Mouse (Mus musculus) liver, postnatal 0 days (tissue): ENCODE results near the gene Ift27. TPM values are rescaled to one million over a fixed set of nuclear protein-coding genes. Genes with fewer than 3 reads are reported as not detected.

ENCODE experiments used
- ATAC-seq: fragments of 200-750 bp; cut with Nextera tagmentation; 2 replicates; pipeline ENCODE4 v1.8.0; 2017; ENCODE audit warnings: mild to moderate bottlenecking, moderate library complexity
- DNase-seq: peaks from one replicate; pipeline ENCODE4 v3.0.0-alpha.2; 2016
- H3K27ac ChIP-seq: fragments of 300-500 bp; sonication (generic); 2 replicates; pipeline ENCODE4 v1.5.1; 2014; ENCODE audit warnings: antibody characterized with exemption, moderate library complexity, mild to moderate bottlenecking, low read depth
- H3K27me3 ChIP-seq: fragments of 300-500 bp; sonication (generic); 2 replicates; pipeline ENCODE4 v1.6.1; 2014; ENCODE audit warnings: low read length, control low read depth, mixed read lengths; ENCODE audit not compliant: insufficient read depth
- H3K36me3 ChIP-seq: fragments of 300-500 bp; sonication (generic); replicated peaks from 2 replicates; pipeline ENCODE4 v1.6.1; 2014; ENCODE audit warnings: mild to moderate bottlenecking, control low read depth, low read length, moderate library complexity, mixed read lengths; ENCODE audit not compliant: insufficient read depth
- H3K4me1 ChIP-seq: fragments of 300-500 bp; sonication (generic); 2 replicates; pipeline ENCODE4 v1.6.1; 2014; ENCODE audit warnings: antibody characterized with exemption, mild to moderate bottlenecking, control low read depth; ENCODE audit not compliant: insufficient read depth
- H3K4me2 ChIP-seq: fragments of 300-500 bp; sonication (generic); 2 replicates; pipeline ENCODE4 v1.6.1; 2014; ENCODE audit warnings: low read depth, mild to moderate bottlenecking, low read length, moderate library complexity, mixed read lengths
- H3K4me3 ChIP-seq: fragments of 300-500 bp; sonication (generic); 2 replicates; pipeline ENCODE4 v1.5.1; 2014; ENCODE audit warnings: low read depth, low read length
- H3K9ac ChIP-seq: fragments of 300-500 bp; sonication (generic); replicated peaks from 2 replicates; pipeline ENCODE4 v1.6.1; 2014; ENCODE audit warnings: mild to moderate bottlenecking, moderate library complexity
- H3K9me3 ChIP-seq: fragments of 300-500 bp; sonication (generic); 2 replicates; pipeline ENCODE4 v1.6.1; 2016; ENCODE audit warnings: mild to moderate bottlenecking, control low read depth, low read length, mixed read lengths
- CTCF ChIP-seq: sonication (generic); IDR thresholded peaks from 2 replicates; pipeline ENCODE4 v1.5.1; 2016; ENCODE audit warnings: antibody characterized with exemption, low read depth
- EP300 ChIP-seq: IDR thresholded peaks from 2 replicates; pipeline ENCODE4 v1.6.1; 2016; ENCODE audit warnings: antibody characterized with exemption, low read depth, mild to moderate bottlenecking
- WGBS: fragments of 180-500 bp; shearing (Covaris S2); extraction: QIAGEN DNeasy Blood & Tissue Kit; methylation state at CpG from one replicate; pipeline ENCODE4 v1.1.7; 2014; ENCODE audit not compliant: insufficient replicate concordance; 5-methylcytosine and 5-hydroxymethylcytosine counted together
- polyA plus RNA-seq: library from polyadenylated mRNA; unstranded; fragments of >200 nt; fragmentation: Nextera tagmentation; extraction: Ambion mirVana; gene quantifications from 2 replicates; pipeline ENCODE4 v1.2.1, GENCODE M21; 2015

Gene Ift27
- 24.4 and 25.3 TPM in 2 replicates for polyA plus RNA-seq

GRCm38 (mm10) chr15:78173972-78174886 lies at the start of gene Ift27:
Ift27 (minus strand) TSS chr15:78174107.
- peak within 1 kb of the TSS; percentile 66 for H3K4me3 ChIP-seq
- peak within 1 kb of the TSS; percentile 53 for H3K27ac ChIP-seq
- no peaks in the 10 kb centered on the region for H3K36me3 ChIP-seq
- WGBS: 1% methylated on average over 40 of the region's 40 CpGs
- no peaks in the 10 kb centered on the region for H3K27me3 ChIP-seq
- TF ChIP-seq EP300 (peak; percentile 45; the same call in 1 of the 2 replicates), CTCF (no peak)
- no peaks in the 10 kb centered on the region for H3K9me3 ChIP-seq
- H3K9ac ChIP-seq: peak within 1 kb of the TSS; percentile 62
- ATAC-seq: peak; percentile 98
- DNase-seq: peak; percentile 95
- H3K4me1 ChIP-seq: peaks cover 21% of the 10 kb centered on the region
- H3K4me2 ChIP-seq: peak within 1 kb of the TSS; percentile 90

- TF ChIP-seq EP300 (no peak), CTCF (no peak)
- no peak for ATAC-seq
These were observed 41.4 kb upstream of the Ift27 start for GRCm38 (mm10) chr15:78215269-78215668.

GRCm38 (mm10) chr15:78211367-78211766 lies 37.5 kb upstream of the Ift27 start:
- no peak overlapping the region for H3K9ac ChIP-seq
- H3K4me3 ChIP-seq: no peak overlapping the region
- TF ChIP-seq CTCF (no peak), EP300 (no peak)
- ATAC-seq: no peak
- H3K27ac ChIP-seq: no peak overlapping the region
- H3K36me3 ChIP-seq: no peaks in the 10 kb centered on the region
- no peaks in the 10 kb centered on the region for H3K27me3 ChIP-seq
- H3K9me3 ChIP-seq: no peaks in the 10 kb centered on the region
- H3K4me2 ChIP-seq: no peak overlapping the region
- WGBS: 66% methylated on average over 8 of the region's 8 CpGs
- DNase-seq: no peak
- no peaks in the 10 kb centered on the region for H3K4me1 ChIP-seq

More at GRCm38 (mm10) chr15:78215269-78215668, 41.4 kb upstream of the Ift27 start:
- H3K9me3 ChIP-seq: no peaks in the 10 kb centered on the region
- DNase-seq: no peak
- no peak overlapping the region for H3K4me2 ChIP-seq
- H3K27ac ChIP-seq: no peak overlapping the region
- H3K27me3 ChIP-seq: no peaks in the 10 kb centered on the region
- H3K36me3 ChIP-seq: no peaks in the 10 kb centered on the region
- H3K4me1 ChIP-seq: no peaks in the 10 kb centered on the region
- 71% methylated on average over 9 of the region's 9 CpGs for WGBS
- no peak overlapping the region for H3K9ac ChIP-seq
- no peak overlapping the region for H3K4me3 ChIP-seq

- WGBS: 71% methylated on average over 4 of the region's 4 CpGs
- no peaks in the 10 kb centered on the region for H3K9me3 ChIP-seq
- TF ChIP-seq EP300 (no peak), CTCF (no peak)
- H3K36me3 ChIP-seq: no peaks in the 10 kb centered on the region
- no peak overlapping the region for H3K4me3 ChIP-seq
- no peak overlapping the region for H3K4me2 ChIP-seq
- ATAC-seq: no peak
- H3K27me3 ChIP-seq: peaks cover 7% of the 10 kb centered on the region
- H3K9ac ChIP-seq: no peak overlapping the region
- no peak for DNase-seq
- H3K4me1 ChIP-seq: no peaks in the 10 kb centered on the region
- no peak overlapping the region for H3K27ac ChIP-seq
These were observed 36.3 kb upstream of the Ift27 start for GRCm38 (mm10) chr15:78210203-78210602.

- ATAC-seq (no peak), DNase-seq (no peak)
- Histone ChIP-seq H3K36me3 (no peaks in the 10 kb centered on the region), H3K9ac (no peak within 1 kb of the TSS), H3K4me1 (no peaks in the 10 kb centered on the region), H3K27me3 (peaks cover 34% of the 10 kb centered on the region), H3K9me3 (no peaks in the 10 kb centered on the region), H3K4me3 (no peak within 1 kb of the TSS), H3K4me2 (no peak within 1 kb of the TSS), H3K27ac (no peak within 1 kb of the TSS)
- no peak for TF ChIP-seq CTCF
- TF ChIP-seq EP300: no peak
- 70% methylated on average over 7 of the region's 7 CpGs for WGBS
These were observed 32.4 kb upstream of the Ift27 start, which contains the start of gene Pvalb for GRCm38 (mm10) chr15:78206312-78206711. Pvalb (minus strand) TSS chr15:78206400.

- no peaks in the 10 kb centered on the region for H3K9me3 ChIP-seq
- no peak overlapping the region for H3K27ac ChIP-seq
- no peaks in the 10 kb centered on the region for H3K4me1 ChIP-seq
- H3K4me3 ChIP-seq: no peak overlapping the region
- DNase-seq (no peak), ATAC-seq (no peak)
- H3K36me3 ChIP-seq: no peaks in the 10 kb centered on the region
- 29% methylated on average over 3 of the region's 3 CpGs for WGBS
- H3K4me2 ChIP-seq: no peak overlapping the region
- peaks cover 34% of the 10 kb centered on the region for H3K27me3 ChIP-seq
- H3K9ac ChIP-seq: no peak overlapping the region
- peak; percentile 28; the same call in 1 of the 2 replicates for TF ChIP-seq CTCF
- TF ChIP-seq EP300: no peak
These were observed 31.3 kb upstream of the Ift27 start for GRCm38 (mm10) chr15:78205192-78205591.
